Mouse (Mus musculus) lung, adult 2 months (tissue): ENCODE data around the gene Plekhh3. TPM values are rescaled to one million over a fixed set of nuclear protein-coding genes. Genes with fewer than 3 reads are reported as not detected.

Experiments
- DNase-seq: peaks from one replicate; pipeline ENCODE4 v3.0.0; 2022
- H3K4me1 ChIP-seq: fragments of 200-500 bp; 2 replicates; pipeline ENCODE4 v1.6.1; 2011; ENCODE audit warnings: low read length; ENCODE audit not compliant: control insufficient read depth, insufficient read depth
- H3K4me3 ChIP-seq: fragments of 200-500 bp; replicated peaks from 2 replicates; pipeline ENCODE3; 2011; ENCODE audit warnings: low read depth, mild to moderate bottlenecking, control low read depth, low read length; ENCODE audit errors: extremely low read depth
- CTCF ChIP-seq: fragments of 200-500 bp; IDR thresholded peaks from 2 replicates; pipeline ENCODE4 v1.5.1; 2011; ENCODE audit warnings: mild to moderate bottlenecking, low read length, control low read depth; ENCODE audit not compliant: insufficient read depth
- POLR2A ChIP-seq: fragments of 200-500 bp; IDR thresholded peaks from 2 replicates; pipeline ENCODE4 v1.6.1; 2011; ENCODE audit warnings: low read depth, mild to moderate bottlenecking, control low read depth, low read length, borderline replicate concordance; ENCODE audit errors: extremely low read depth
- WGBS: fragments of 180-500 bp; shearing (Covaris S2); methylation state at CpG from one replicate; pipeline ENCODE4 v1.1.7; 2018; 5-methylcytosine and 5-hydroxymethylcytosine counted together
- polyA plus RNA-seq: library from polyadenylated mRNA; depleted of rRNA; stranded (reverse); fragments of >200 nt; gene quantifications from 2 replicates; pipeline ENCODE4 v1.2.3, GENCODE M21; 2012; rRNA removed

Plekhh3 gene
- 41.2 and 47.4 TPM in 2 replicates for polyA plus RNA-seq

DNA sequence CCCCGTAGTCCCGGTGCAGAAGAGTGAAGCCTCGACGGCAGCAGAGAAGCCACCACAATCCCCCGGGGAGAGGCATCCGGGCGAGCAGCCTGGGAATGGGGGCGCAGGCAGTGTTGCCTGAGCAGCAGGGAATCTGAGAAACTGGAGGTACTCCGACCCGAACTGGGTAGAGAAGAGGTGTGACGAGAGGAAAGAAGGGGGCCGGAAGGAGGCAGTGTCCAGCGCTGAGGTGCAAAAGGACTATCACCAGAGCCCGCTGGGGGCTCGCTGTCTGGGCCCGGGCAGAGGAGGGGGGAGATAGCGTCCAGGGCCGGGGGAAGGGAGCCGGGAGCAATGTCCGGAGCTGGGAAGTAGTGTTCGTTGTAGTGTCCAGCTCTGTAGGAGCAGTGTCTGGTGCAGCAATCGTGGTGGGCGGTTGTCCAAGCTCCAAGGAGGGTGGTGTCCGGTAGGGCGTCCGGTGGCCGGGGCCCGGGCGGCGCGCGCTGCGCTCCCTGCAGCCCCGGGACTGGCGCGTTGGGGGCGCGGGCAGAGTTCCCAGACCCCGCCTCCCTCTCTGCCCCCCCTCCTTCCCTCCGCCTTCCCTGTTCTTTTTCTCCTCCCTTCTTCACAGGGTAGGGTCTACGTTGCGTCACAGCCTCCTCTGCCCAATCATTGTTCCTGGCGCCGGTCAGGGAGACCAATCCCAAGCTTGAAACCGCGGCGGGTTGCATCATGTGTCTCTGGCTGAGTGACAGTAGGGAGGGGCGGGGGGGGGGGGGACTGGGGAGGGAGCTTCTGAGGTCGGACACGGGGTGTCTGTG is at the start of gene Plekhh3:
Gene Plekhh3, minus strand, starts transcription at position 541 of the 800 bp plus-strand sequence.
- peak; percentile 86 for DNase-seq
- peak; percentile 75; the same call in 1 of the 2 replicates for TF ChIP-seq POLR2A
- TF ChIP-seq CTCF: no peak
- Histone ChIP-seq H3K4me1 (peaks cover 20% of the 10 kb centered on the region), H3K4me3 (peak within 1 kb of the TSS; percentile 97)
- under 1% methylated on average over 50 of the region's 50 CpGs for WGBS

- Histone ChIP-seq H3K4me1 (peaks cover 6% of the 10 kb centered on the region; the same call in 1 of the 2 replicates), H3K4me3 (no peak overlapping the region)
- 21% methylated on average over 2 of the region's 2 CpGs for WGBS
- DNase-seq: no peak
- TF ChIP-seq POLR2A (no peak), CTCF (no peak)
These were observed 49.7 kb upstream of the Plekhh3 start for GRCm38 (mm10) chr11:101220853-101221252.

DNA sequence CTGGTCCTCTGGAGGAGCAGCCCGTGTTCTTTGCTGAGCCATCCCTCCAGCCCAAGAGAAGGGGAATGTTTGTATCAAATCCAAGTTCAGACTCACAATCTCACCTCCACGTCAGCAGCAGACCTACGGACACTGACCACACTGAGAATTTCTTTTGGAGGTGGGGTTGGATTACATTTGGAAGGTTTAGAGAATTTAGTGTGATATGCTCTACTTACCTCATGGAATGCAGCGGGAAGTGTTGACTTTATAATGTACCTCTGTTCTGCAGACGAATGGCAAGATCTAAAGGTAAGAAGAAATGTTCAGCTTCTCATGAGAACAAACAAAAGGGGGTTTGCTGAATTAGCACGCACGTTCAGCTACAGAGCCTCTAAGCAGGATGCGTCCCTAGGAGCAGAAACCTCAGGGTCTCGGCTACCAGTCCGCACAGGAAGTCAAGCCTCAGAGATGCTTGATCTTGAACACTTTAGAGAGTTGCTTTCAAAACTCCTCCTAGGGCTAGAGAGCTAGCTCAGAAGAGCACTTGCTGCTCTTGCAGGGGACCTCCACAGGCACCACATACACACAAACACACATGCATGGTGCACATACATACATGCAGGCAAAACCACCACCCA is 47.4 kb upstream of the Plekhh3 start:
- 71% methylated on average over 10 of the region's 10 CpGs for WGBS

DNA sequence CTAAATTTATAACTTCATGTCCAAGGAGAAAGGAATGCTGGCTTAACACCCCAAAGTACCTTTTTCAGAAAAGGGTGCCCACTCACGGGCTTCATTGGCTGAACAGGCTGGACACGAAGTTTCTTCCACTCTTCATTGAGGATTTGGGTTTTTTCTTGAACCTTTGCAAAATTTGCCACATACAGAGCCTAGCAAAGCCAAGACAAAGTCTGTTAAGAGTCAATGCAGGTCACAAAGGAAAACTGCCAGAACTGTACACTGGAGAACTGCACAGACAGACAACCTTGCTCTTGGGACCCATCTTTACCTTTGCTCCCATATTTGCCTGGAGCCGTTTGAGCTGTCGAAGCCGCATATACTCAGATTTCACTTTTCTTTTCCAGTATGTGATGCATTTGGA is 45.8 kb upstream of the Plekhh3 start:
- WGBS: 88% methylated on average over 5 of the region's 5 CpGs
- TF ChIP-seq CTCF (no peak), POLR2A (no peak)

More for the DNA sequence above, 47.4 kb upstream of the Plekhh3 start:
- no peak overlapping the region for H3K4me3 ChIP-seq
- H3K4me1 ChIP-seq: peaks cover 4% of the 10 kb centered on the region; the same call in 1 of the 2 replicates
- DNase-seq: no peak
- TF ChIP-seq CTCF (no peak), POLR2A (no peak)

GRCm38 (mm10) chr11:101211970-101212369 is 40.8 kb upstream of the Plekhh3 start:
- DNase-seq: no peak
- WGBS: 25% methylated on average over 3 of the region's 3 CpGs

More for the DNA sequence above, 45.8 kb upstream of the Plekhh3 start:
- no peak overlapping the region for H3K4me3 ChIP-seq
- H3K4me1 ChIP-seq: peaks cover 4% of the 10 kb centered on the region; the same call in 1 of the 2 replicates
- no peak for DNase-seq

GRCm38 (mm10) chr11:101200986-101201385 is 29.8 kb upstream of the Plekhh3 start:
- Histone ChIP-seq H3K4me3 (no peak overlapping the region), H3K4me1 (no peaks in the 10 kb centered on the region)
- DNase-seq: no peak
- no peak for TF ChIP-seq POLR2A
- peak; percentile 84 for TF ChIP-seq CTCF
- 29% methylated on average over 7 of the region's 7 CpGs for WGBS

More at GRCm38 (mm10) chr11:101211970-101212369, 40.8 kb upstream of the Plekhh3 start:
- TF ChIP-seq POLR2A: no peak
- peak; percentile 47; the same call in 1 of the 2 replicates for TF ChIP-seq CTCF
- H3K4me3 ChIP-seq: no peak overlapping the region
- no peaks in the 10 kb centered on the region for H3K4me1 ChIP-seq

- 88% methylated on average over 3 of the region's 3 CpGs for WGBS
- no peak for DNase-seq
- H3K4me1 ChIP-seq: no peaks in the 10 kb centered on the region; the same call in 1 of the 2 replicates
- no peak overlapping the region for H3K4me3 ChIP-seq
- TF ChIP-seq CTCF (no peak), POLR2A (no peak)
These were observed 28.4 kb upstream of the Plekhh3 start for GRCm38 (mm10) chr11:101199555-101199954.

DNA sequence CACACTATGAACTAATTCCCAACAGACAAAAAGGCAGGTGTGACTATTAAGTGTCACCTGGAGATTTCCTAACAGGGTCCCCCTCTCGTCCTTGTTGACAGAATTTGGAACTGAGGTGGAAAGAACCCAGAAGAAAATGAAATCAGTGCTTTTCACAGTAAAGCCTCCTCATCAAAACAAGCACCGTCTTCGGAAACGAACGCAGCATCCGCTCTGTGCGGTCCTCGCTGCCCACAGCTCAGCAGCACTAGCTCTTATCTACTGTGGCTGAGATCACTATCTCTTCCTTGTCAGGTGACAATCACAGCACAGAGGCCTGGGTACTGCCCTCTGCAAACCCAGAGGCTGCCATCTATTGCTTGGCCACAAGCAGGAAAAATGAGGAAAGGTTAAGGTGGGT is 25.0 kb upstream of the Plekhh3 start:
- Histone ChIP-seq H3K4me1 (no peaks in the 10 kb centered on the region; the same call in 1 of the 2 replicates), H3K4me3 (no peak overlapping the region)
- DNase-seq: no peak
- 69% methylated on average over 8 of the region's 8 CpGs for WGBS
- no peak for TF ChIP-seq POLR2A
- TF ChIP-seq CTCF: no peak

GRCm38 (mm10) chr11:101195571-101195970 is 24.4 kb upstream of the Plekhh3 start:
- TF ChIP-seq CTCF (no peak), POLR2A (no peak)
- DNase-seq: no peak
- 76% methylated on average over 8 of the region's 8 CpGs for WGBS
- H3K4me3 ChIP-seq: no peak overlapping the region
- H3K4me1 ChIP-seq: peaks cover under 1% of the 10 kb centered on the region

DNA sequence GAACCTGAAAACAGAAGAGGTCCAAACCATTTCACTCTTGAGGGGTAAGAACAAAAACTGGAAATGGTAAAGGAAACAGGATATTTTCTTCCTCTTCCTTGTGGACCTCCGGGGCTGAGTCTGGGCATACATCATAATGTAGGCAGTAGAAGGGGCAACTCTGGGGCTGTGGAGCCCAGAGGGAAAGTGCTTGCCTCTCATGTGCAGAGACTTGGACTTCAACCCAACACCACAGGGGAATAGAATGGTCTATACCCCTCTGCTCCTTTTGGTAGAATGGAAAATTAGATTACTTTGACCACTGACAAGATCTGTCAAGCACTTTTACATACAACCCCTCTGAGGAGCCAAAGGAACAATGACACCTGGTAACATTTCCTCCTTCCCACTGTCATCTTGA is 23.9 kb upstream of the Plekhh3 start:
- WGBS: 38% methylated on average over 1 of the region's 1 CpGs
- Histone ChIP-seq H3K4me1 (peaks cover 2% of the 10 kb centered on the region), H3K4me3 (no peak overlapping the region)
- no peak for DNase-seq
- TF ChIP-seq POLR2A: no peak
- no peak for TF ChIP-seq CTCF
